Mouse (Mus musculus) liver, adult 2 months (tissue): Measurements from ENCODE around the gene Me1.

Experiments
- CTCF ChIP-seq: fragments of 200-500 bp; IDR thresholded peaks from 2 replicates; pipeline ENCODE4 v1.5.1; 2011; ENCODE audit warnings: low read depth, low read length, control low read depth
- POLR2A ChIP-seq: fragments of 200-500 bp; IDR thresholded peaks from 2 replicates; pipeline ENCODE4 v1.6.1; 2011; ENCODE audit warnings: low read length, control low read depth; ENCODE audit not compliant: insufficient read depth; ENCODE audit errors: extremely low read depth

- no peak for TF ChIP-seq CTCF
- TF ChIP-seq POLR2A: no peak
Observed at GRCm38 (mm10) chr9:86579657-86580056, 116.1 kb downstream of the Me1 start.
